Mouse (Mus musculus) heart, embryonic 16.5 days (tissue): ENCODE measurements at regions not wholly inside any gene's neighbourhood (a gene's known extent, or its start where the extent isn't known, plus 50 kb on each side); places are given as distances from the start of the nearest gene placed in this dataset.
"Not testable (repeated sequence)": the region's sequence is repeated elsewhere in the genome, so short reads cannot be mapped to it uniquely, and the experiment has no call there.

ENCODE experiments used
- ATAC-seq: fragments of 200-750 bp; cut with Nextera tagmentation; replicated peaks from 2 replicates; pipeline ENCODE4 v1.8.0; 2017; ENCODE audit warnings: moderate number of reproducible peaks; ENCODE audit not compliant: insufficient read depth, low FRiP score; ENCODE audit errors: extremely low read depth
- H3K27ac ChIP-seq: fragments of 300-500 bp; sonication (generic); 2 replicates; pipeline ENCODE4 v1.5.1; 2014; ENCODE audit warnings: mild to moderate bottlenecking, low read length, control low read depth, moderate library complexity
- H3K27me3 ChIP-seq: fragments of 300-500 bp; sonication (generic); 2 replicates; pipeline ENCODE4 v1.6.1; 2014; ENCODE audit warnings: low read length, mixed read lengths; ENCODE audit not compliant: control insufficient read depth, insufficient read depth
- H3K36me3 ChIP-seq: fragments of 300-500 bp; sonication (generic); 2 replicates; pipeline ENCODE4 v1.6.1; 2014; ENCODE audit not compliant: control insufficient read depth, insufficient read depth
- H3K4me1 ChIP-seq: fragments of 300-500 bp; sonication (generic); 2 replicates; pipeline ENCODE4 v1.6.1; 2014; ENCODE audit warnings: low read length, mixed read lengths; ENCODE audit not compliant: control insufficient read depth, insufficient read depth
- H3K4me2 ChIP-seq: fragments of 300-500 bp; sonication (generic); 2 replicates; pipeline ENCODE4 v1.6.1; 2014; ENCODE audit warnings: low read depth, mild to moderate bottlenecking, control low read depth, low read length
- H3K4me3 ChIP-seq: fragments of 300-500 bp; sonication (generic); 2 replicates; pipeline ENCODE4 v1.5.1; 2014; ENCODE audit warnings: mild to moderate bottlenecking, control low read depth, low read length
- H3K9ac ChIP-seq: fragments of 300-500 bp; sonication (generic); 2 replicates; pipeline ENCODE4 v1.6.1; 2014; ENCODE audit warnings: low read length, control low read depth
- H3K9me3 ChIP-seq: fragments of 300-500 bp; sonication (generic); replicated peaks from 2 replicates; pipeline ENCODE4 v1.6.1; 2016; ENCODE audit warnings: low read length; ENCODE audit not compliant: control insufficient read depth
- WGBS: fragments of 180-500 bp; shearing (Covaris S2); extraction: QIAGEN DNeasy Blood & Tissue Kit; methylation state at CpG from one replicate; pipeline ENCODE4 v1.1.7; 2014; 5-methylcytosine and 5-hydroxymethylcytosine counted together

DNA sequence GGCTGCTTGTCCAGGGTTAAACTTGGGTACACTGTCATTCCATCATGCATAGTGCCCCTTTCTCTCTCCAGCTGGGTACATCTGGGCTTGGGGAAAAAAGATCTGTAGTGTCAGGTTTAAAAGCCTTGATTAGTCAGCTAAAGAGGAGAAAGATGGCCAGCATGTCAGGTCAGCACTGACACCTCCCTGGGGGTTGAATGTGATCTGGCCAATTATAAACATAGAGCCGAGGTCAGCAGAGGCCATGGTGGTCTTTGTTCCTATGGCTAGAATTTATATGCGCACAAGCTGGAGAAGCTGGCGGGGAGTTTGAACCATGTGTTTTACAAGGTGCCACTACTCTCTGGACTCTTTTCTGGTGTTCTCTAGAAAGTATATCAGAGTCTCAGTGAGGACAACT is 61.0 kb upstream of the Gm12728 start:
- 78% methylated on average over 3 of the region's 3 CpGs for WGBS
- Histone ChIP-seq H3K27me3 (no peaks in the 10 kb centered on the region), H3K4me1 (no peaks in the 10 kb centered on the region), H3K27ac (no peak overlapping the region), H3K36me3 (no peaks in the 10 kb centered on the region), H3K9ac (no peak overlapping the region), H3K4me2 (no peak overlapping the region), H3K4me3 (no peak overlapping the region), H3K9me3 (0 out of 2 replicates have a peak, but pooled peaks cover 2% of the 10 kb centered on the region)
- ATAC-seq: no peak

DNA sequence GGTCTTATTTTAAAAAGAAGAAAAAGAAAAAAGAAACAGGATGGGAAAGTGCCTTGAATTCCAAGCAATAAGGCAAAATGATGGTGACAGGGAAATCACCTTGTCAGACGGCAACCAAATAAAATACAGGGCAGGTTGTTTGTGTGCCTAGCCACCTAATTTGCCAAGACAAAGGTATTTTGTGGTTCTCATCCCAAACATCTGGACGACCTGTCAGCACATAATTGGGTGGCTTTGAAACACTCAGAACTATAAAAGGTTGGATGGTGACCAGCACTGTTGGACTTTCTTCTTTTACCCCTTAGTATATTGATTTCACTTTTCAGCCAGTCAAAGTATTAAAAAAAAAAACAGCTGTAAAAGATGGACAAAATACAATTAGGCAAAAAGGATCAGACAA is 58.8 kb upstream of the Gm12728 start:
- Histone ChIP-seq H3K36me3 (no peaks in the 10 kb centered on the region), H3K9me3 (0 out of 2 replicates have a peak, but pooled peaks cover 2% of the 10 kb centered on the region), H3K9ac (no peak overlapping the region), H3K4me3 (no peak overlapping the region), H3K4me2 (no peak overlapping the region), H3K27me3 (no peaks in the 10 kb centered on the region), H3K27ac (no peak overlapping the region), H3K4me1 (no peaks in the 10 kb centered on the region)
- ATAC-seq: no peak
- 76% methylated on average over 2 of the region's 2 CpGs for WGBS

DNA sequence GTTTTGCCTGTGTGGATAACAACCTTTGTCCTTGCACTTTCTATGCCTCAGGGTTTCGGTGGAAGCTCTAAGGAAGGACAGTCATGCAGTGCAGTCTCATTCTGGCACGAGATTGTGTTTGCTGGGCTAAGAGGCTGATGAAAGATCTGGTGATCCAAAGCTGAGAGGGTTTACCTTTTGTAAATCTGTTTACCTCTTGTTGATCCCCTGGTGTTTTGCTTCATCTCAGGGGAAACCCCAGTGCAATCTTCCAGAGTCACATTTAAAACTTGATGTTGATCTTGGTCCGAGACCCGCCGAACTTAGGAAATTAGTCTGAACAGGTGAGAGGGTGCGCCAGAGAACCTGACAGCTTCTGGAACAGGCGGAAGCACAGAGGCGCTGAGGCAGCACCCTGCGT is 54.6 kb upstream of the Gm12728 start:
- not testable (repeated sequence) for H3K4me3 ChIP-seq, H3K9me3 ChIP-seq, H3K36me3 ChIP-seq, H3K4me1 ChIP-seq, H3K27me3 ChIP-seq, H3K4me2 ChIP-seq, ATAC-seq, H3K9ac ChIP-seq, H3K27ac ChIP-seq
- WGBS: 81% methylated on average over 6 of the region's 9 CpGs
